Mouse (Mus musculus) spleen, postnatal 10 days (tissue): ENCODE results near the gene Ppil1.

Experiments used
- DNase-seq, 2 experiments: peaks; one replicate each; pipeline ENCODE4 v3.0.0; 2021 to 2022; ENCODE audit warnings: low spot score in 2 of 2

Gene Ppil1

GRCm38 (mm10) chr17:29263840-29264633, at the start of gene Ppil1:
Ppil1 (minus strand) TSS chr17:29264186.
- peak; percentile 83 to 86 for DNase-seq

GRCm38 (mm10) chr17:29313300-29313699, 49.3 kb upstream of the Ppil1 start:
- no peak for DNase-seq

GRCm38 (mm10) chr17:29312082-29312481, 48.1 kb upstream of the Ppil1 start:
- DNase-seq = no peak

GRCm38 (mm10) chr17:29311602-29312001, 47.6 kb upstream of the Ppil1 start:
- no peak for DNase-seq

GRCm38 (mm10) chr17:29310056-29310623, 46.2 kb upstream of the Ppil1 start:
- DNase-seq = no peak

- DNase-seq = peak in 1 of 2 experiments; percentile 35
These were observed 41.9 kb upstream of the Ppil1 start for GRCm38 (mm10) chr17:29305871-29306270.

- peak in 1 of 2 experiments; percentile 38 for DNase-seq
These were observed 41.2 kb upstream of the Ppil1 start for GRCm38 (mm10) chr17:29305058-29305806.

GRCm38 (mm10) chr17:29304376-29305057, 40.5 kb upstream of the Ppil1 start:
- peak in 1 of 2 experiments; percentile 52 for DNase-seq

- DNase-seq = peak in 1 of 2 experiments; percentile 40
These were observed 39.9 kb upstream of the Ppil1 start for GRCm38 (mm10) chr17:29303856-29304255.

GRCm38 (mm10) chr17:29303087-29303486, 39.1 kb upstream of the Ppil1 start:
- peak in 1 of 2 experiments; percentile 67 for DNase-seq

- DNase-seq = no peak
These were observed 38.2 kb upstream of the Ppil1 start for GRCm38 (mm10) chr17:29302149-29302548.

GRCm38 (mm10) chr17:29301421-29301820, 37.4 kb upstream of the Ppil1 start:
- DNase-seq = no peak

- no peak for DNase-seq
These were observed 36.9 kb upstream of the Ppil1 start for GRCm38 (mm10) chr17:29300926-29301325.

GRCm38 (mm10) chr17:29299282-29299681, 35.3 kb upstream of the Ppil1 start:
- no peak for DNase-seq

GRCm38 (mm10) chr17:29297813-29298212, 33.8 kb upstream of the Ppil1 start:
- DNase-seq = no peak

- no peak for DNase-seq
These were observed 33.3 kb upstream of the Ppil1 start for GRCm38 (mm10) chr17:29297321-29297720.

GRCm38 (mm10) chr17:29295835-29296234, 31.8 kb upstream of the Ppil1 start:
- no peak for DNase-seq

- no peak for DNase-seq
These were observed 30.0 kb upstream of the Ppil1 start for GRCm38 (mm10) chr17:29293807-29294605.

GRCm38 (mm10) chr17:29292996-29293395, 29.0 kb upstream of the Ppil1 start:
- DNase-seq = no peak

GRCm38 (mm10) chr17:29291793-29292192, 27.8 kb upstream of the Ppil1 start:
- DNase-seq = no peak
